Mouse (Mus musculus) embryonic facial prominence, embryonic 10.5 days (tissue): ENCODE data around the gene Rps6ka6. TPM values are rescaled to one million over a fixed set of nuclear protein-coding genes. Genes with fewer than 3 reads are reported as not detected.

Experiments used
- DNase-seq: peaks from one replicate; pipeline ENCODE4 v3.0.0-alpha.2; 2017; ENCODE audit warnings: low spot score
- H3K27ac ChIP-seq: fragments of 300-500 bp; sonication (generic); replicated peaks from 2 replicates; pipeline ENCODE4 v1.5.1; 2016; ENCODE audit warnings: mild to moderate bottlenecking
- H3K27me3 ChIP-seq: fragments of 300-500 bp; sonication (generic); replicated peaks from 2 replicates; pipeline ENCODE4 v1.6.1; 2016; ENCODE audit warnings: low read depth, mild to moderate bottlenecking; ENCODE audit not compliant: poor library complexity, severe bottlenecking
- H3K36me3 ChIP-seq: fragments of 300-500 bp; sonication (generic); replicated peaks from 2 replicates; pipeline ENCODE4 v1.6.1; 2016; ENCODE audit warnings: mild to moderate bottlenecking, moderate library complexity
- H3K4me1 ChIP-seq: fragments of 300-500 bp; sonication (generic); 2 replicates; pipeline ENCODE4 v1.6.1; 2016
- H3K4me3 ChIP-seq: fragments of 300-500 bp; sonication (generic); 2 replicates; pipeline ENCODE4 v1.5.1; 2016; ENCODE audit warnings: mild to moderate bottlenecking, moderate library complexity
- H3K9me3 ChIP-seq: fragments of 300-500 bp; sonication (generic); 2 replicates; pipeline ENCODE4 v1.6.1; 2016; ENCODE audit warnings: mild to moderate bottlenecking
- WGBS: fragments of 180-500 bp; shearing (Covaris S2); methylation state at CpG from one replicate; pipeline ENCODE4 v1.1.7; 2016; 5-methylcytosine and 5-hydroxymethylcytosine counted together
- polyA plus RNA-seq: library from polyadenylated mRNA; unstranded; fragments of >200 nt; fragmentation: Nextera tagmentation; extraction: Ambion mirVana; gene quantifications from 2 replicates; pipeline ENCODE4 v1.2.1, GENCODE M21; 2016

The Rps6ka6 gene
- polyA plus RNA-seq = 95.8 and 103 TPM in 2 replicates

- no peak for DNase-seq
- H3K27ac ChIP-seq = no peak within 1 kb of the TSS
- no peaks in the 10 kb centered on the region for H3K36me3 ChIP-seq
- WGBS = 66% methylated on average over 10 of the region's 10 CpGs
- H3K27me3 ChIP-seq = no peaks in the 10 kb centered on the region
- H3K4me3 ChIP-seq = no peak within 1 kb of the TSS
- H3K9me3 ChIP-seq = no peaks in the 10 kb centered on the region
- H3K4me1 ChIP-seq = no peaks in the 10 kb centered on the region
These were observed at the start of gene Rps6ka6 for GRCm38 (mm10) chrX:111537859-111538258. Gene Rps6ka6 (minus strand): TSS chrX:111537959.

GRCm38 (mm10) chrX:111577044-111577443 is 39.3 kb upstream of the Rps6ka6 start:
- H3K9me3 ChIP-seq = no peaks in the 10 kb centered on the region
- no peak for DNase-seq
- H3K27ac ChIP-seq = no peak overlapping the region
- no peaks in the 10 kb centered on the region for H3K27me3 ChIP-seq
- no peak overlapping the region for H3K4me3 ChIP-seq
- no peaks in the 10 kb centered on the region for H3K4me1 ChIP-seq
- H3K36me3 ChIP-seq = no peaks in the 10 kb centered on the region
- 88% methylated on average over 2 of the region's 2 CpGs for WGBS

GRCm38 (mm10) chrX:111518206-111518605 is 19.6 kb downstream of the Rps6ka6 start:
- Histone ChIP-seq H3K27ac (no peak overlapping the region), H3K4me1 (no peaks in the 10 kb centered on the region), H3K36me3 (no peaks in the 10 kb centered on the region), H3K9me3 (no peaks in the 10 kb centered on the region), H3K4me3 (no peak overlapping the region), H3K27me3 (0 out of 2 replicates have a peak, but pooled peaks cover 4% of the 10 kb centered on the region)
- DNase-seq = no peak
- 88% methylated on average over 1 of the region's 1 CpGs for WGBS

DNA sequence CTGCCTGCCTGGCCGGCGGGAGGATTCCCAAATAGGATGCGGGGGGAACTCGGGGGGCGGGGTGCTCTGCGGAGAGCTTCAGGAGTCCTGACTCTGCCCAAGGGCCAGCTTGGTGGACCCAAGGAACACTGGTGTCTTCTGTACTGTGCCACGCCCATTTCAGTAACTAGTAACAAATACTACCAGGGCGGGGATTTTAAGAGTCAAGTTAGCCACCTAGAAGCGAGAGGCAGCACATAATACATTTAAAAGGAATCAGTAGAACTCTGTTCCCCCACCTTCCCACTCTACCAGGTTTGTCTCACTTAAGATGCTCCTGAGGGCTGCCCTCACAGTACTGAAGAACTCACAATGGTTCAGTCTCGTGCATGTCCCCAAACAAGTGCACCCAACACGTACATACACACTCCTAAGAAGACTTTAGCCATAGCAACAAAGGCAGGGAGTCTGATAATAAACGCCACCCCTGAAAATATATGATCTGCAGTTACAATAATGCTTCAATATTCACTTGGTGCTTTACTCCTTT is 74.1 kb downstream of the Rps6ka6 start:
- Histone ChIP-seq H3K27me3 (peaks cover 5% of the 10 kb centered on the region; the same call in 1 of the 2 replicates), H3K4me3 (peak overlapping the region; percentile 71), H3K9me3 (no peaks in the 10 kb centered on the region), H3K27ac (peak overlapping the region; percentile 91), H3K36me3 (no peaks in the 10 kb centered on the region), H3K4me1 (no peaks in the 10 kb centered on the region)
- WGBS = 17% methylated on average over 12 of the region's 12 CpGs
- DNase-seq = no peak

DNA sequence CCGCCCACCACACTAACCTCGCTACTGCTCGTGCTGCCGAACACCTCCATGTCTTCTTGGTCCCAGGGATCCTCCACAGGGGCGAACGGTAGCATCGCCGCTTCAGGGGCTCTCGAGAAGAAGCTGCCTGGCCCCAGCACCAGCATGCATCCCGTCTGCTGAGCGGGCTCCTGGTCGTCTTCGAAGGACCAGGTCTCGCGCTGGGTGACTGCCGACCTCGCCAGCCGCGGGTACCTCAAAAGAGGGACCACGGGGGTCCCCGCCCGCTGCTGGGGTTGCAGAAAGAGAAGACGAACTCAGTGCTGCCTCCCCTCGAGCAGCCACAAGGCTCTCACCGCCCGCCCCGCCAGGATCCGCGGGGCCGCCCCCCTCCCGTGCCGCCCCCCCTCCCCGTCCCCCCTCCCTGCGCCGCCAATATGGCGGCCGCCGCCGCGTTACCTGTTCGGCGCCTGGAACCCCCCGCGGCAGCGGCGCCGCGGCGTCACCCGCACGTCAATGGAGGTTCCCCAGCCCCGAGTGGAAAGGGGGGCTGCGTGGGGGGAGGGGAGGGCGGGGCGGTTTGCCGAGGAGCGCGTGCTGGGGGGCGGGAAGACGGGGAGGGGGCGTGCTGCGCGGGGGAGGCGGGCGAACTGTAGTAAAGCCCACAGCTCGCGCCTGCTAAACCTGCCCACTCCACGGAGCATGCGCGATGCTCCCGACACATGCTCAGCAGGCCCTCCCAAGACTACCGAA is 74.8 kb downstream of the Rps6ka6 start:
- H3K4me3 ChIP-seq = peak overlapping the region; percentile 71
- 20% methylated on average over 52 of the region's 72 CpGs for WGBS
- peak overlapping the region; percentile 91 for H3K27ac ChIP-seq
- no peaks in the 10 kb centered on the region for H3K9me3 ChIP-seq
- H3K4me1 ChIP-seq = no peaks in the 10 kb centered on the region
- H3K36me3 ChIP-seq = no peaks in the 10 kb centered on the region
- no peaks in the 10 kb centered on the region for H3K27me3 ChIP-seq
- peak; percentile 85 for DNase-seq

DNA sequence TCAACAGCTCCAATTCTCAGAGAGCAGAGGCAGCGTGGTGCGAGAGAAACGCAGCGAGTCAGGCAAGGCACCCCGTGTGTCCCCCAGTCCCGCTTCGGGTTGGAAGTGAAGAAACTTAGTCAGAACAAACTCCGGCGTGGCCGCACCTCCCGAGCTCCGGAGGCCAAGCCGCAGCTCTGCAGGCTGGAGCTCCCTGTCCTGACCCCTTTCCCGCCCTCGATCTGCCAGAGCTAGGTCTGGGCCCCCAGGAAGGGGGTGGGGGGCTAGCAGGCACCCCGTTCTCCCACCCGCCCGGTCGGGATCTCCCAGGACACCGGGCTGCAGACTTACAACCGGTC is 75.3 kb downstream of the Rps6ka6 start:
- Histone ChIP-seq H3K9me3 (no peaks in the 10 kb centered on the region), H3K27me3 (no peaks in the 10 kb centered on the region), H3K27ac (peak overlapping the region; percentile 91), H3K36me3 (no peaks in the 10 kb centered on the region), H3K4me3 (peak overlapping the region; percentile 71), H3K4me1 (no peaks in the 10 kb centered on the region)
- DNase-seq = no peak
- WGBS = 22% methylated on average over 21 of the region's 21 CpGs

- Histone ChIP-seq H3K27ac (peak overlapping the region; percentile 91), H3K4me1 (no peaks in the 10 kb centered on the region), H3K4me3 (peak overlapping the region; percentile 71), H3K9me3 (no peaks in the 10 kb centered on the region), H3K36me3 (no peaks in the 10 kb centered on the region), H3K27me3 (no peaks in the 10 kb centered on the region)
- WGBS = 19% methylated on average over 8 of the region's 8 CpGs
- DNase-seq = peak; percentile 16
These were observed 75.7 kb downstream of the Rps6ka6 start for GRCm38 (mm10) chrX:111462092-111462491.

GRCm38 (mm10) chrX:111460166-111460565 is 77.6 kb downstream of the Rps6ka6 start:
- H3K27ac ChIP-seq = no peak overlapping the region
- H3K36me3 ChIP-seq = no peaks in the 10 kb centered on the region
- no peaks in the 10 kb centered on the region for H3K9me3 ChIP-seq
- H3K4me1 ChIP-seq = no peaks in the 10 kb centered on the region
- peak; percentile 51 for DNase-seq
- H3K27me3 ChIP-seq = no peaks in the 10 kb centered on the region
- no peak overlapping the region for H3K4me3 ChIP-seq

DNA sequence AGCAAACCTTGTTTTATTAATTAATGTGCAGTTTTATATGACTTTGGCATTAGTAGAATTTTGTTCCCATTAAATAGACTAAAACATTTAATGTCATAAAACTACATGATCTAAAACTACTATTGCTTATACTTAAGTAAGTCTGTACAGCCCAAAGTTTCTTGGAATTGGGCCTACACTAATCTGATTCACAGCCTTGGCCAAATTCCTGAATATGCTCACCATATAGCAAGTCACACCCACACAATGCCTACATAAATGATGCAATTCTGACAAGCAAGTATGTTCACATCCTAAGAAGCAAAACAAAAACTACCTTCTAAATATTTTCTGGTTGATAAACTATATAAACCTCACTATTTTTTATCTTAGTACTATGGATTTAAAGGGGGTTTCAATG is 101.2 kb downstream of the Rps6ka6 start:
- H3K4me1 ChIP-seq = no peaks in the 10 kb centered on the region
- no peak for DNase-seq
- no peak overlapping the region for H3K4me3 ChIP-seq
- H3K27me3 ChIP-seq = no peaks in the 10 kb centered on the region
- no peaks in the 10 kb centered on the region for H3K9me3 ChIP-seq
- H3K36me3 ChIP-seq = 0 out of 2 replicates have a peak, but pooled peaks cover 5% of the 10 kb centered on the region
- no peak overlapping the region for H3K27ac ChIP-seq

- Histone ChIP-seq H3K4me1 (no peaks in the 10 kb centered on the region), H3K4me3 (no peak overlapping the region), H3K9me3 (no peaks in the 10 kb centered on the region), H3K27ac (no peak overlapping the region), H3K27me3 (no peaks in the 10 kb centered on the region), H3K36me3 (no peaks in the 10 kb centered on the region; the same call in 1 of the 2 replicates)
- 91% methylated on average over 4 of the region's 4 CpGs for WGBS
- DNase-seq = no peak
These were observed 123.0 kb downstream of the Rps6ka6 start for GRCm38 (mm10) chrX:111414775-111415174.

DNA sequence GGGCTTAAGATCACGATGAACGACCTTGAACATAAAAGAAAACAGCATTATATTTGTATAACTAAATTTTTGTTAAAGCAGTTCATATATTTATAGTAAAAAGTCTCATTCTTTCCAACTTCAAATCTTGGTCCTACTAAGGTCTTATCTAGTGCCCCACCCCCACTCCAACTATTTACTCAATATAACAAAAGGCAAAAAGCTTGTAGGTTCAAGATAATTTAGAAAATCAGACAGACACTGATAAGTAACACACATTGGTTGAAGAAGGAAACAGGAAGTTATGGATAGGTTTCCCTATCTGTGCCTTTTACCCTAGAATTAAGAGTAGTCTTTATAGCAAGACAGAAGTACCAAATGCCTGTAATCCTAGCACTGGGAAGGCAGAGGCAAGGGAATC is 132.9 kb downstream of the Rps6ka6 start:
- Histone ChIP-seq H3K27ac (no peak overlapping the region), H3K9me3 (no peaks in the 10 kb centered on the region), H3K4me1 (no peaks in the 10 kb centered on the region), H3K27me3 (no peaks in the 10 kb centered on the region), H3K36me3 (no peaks in the 10 kb centered on the region; the same call in 1 of the 2 replicates), H3K4me3 (no peak overlapping the region)
- DNase-seq = no peak
- 86% methylated on average over 2 of the region's 2 CpGs for WGBS

DNA sequence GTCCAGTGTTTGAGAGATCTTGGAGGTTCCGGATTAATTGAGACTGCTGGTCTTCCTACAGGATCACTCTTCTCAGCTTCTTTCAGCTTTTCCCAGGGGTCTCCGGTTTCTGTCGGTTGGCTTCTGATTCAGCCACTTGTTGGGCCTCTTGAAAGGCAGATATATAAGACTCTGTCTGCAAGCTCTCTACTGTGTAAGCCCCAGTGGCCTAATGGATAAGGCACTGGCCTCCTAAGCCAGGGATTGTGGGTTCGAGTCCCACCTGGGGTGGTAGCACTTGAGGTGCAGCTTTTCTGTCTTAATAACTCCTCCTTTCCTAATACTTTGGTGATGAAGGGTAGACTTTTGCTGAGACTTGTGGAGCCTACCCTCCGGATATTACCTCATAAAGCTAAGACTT is 160.7 kb downstream of the Rps6ka6 start:
- H3K9me3 ChIP-seq = no peaks in the 10 kb centered on the region
- no peaks in the 10 kb centered on the region for H3K36me3 ChIP-seq
- no peak overlapping the region for H3K4me3 ChIP-seq
- DNase-seq = no peak
- 76% methylated on average over 5 of the region's 5 CpGs for WGBS
- H3K4me1 ChIP-seq = no peaks in the 10 kb centered on the region
- H3K27ac ChIP-seq = no peak overlapping the region
- no peaks in the 10 kb centered on the region for H3K27me3 ChIP-seq

DNA sequence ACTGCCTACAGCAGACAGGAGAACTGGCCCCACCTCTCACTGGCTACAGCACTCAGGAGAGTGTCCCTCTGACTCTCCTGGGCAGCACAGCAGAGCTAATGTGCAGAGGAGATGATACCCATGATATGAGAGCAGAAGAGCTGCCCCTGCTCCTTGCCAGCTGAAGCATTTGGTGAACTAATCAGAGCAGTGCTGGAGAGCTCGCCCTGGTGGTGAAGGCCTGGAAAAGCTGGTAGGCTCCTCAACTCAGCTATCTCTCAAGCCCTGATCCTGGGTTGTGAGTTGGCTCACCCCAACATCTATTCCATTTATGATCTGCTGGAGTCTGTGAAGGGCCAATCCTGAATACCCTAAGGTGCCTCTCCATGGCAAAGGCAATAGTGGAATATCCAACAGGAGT is 163.6 kb downstream of the Rps6ka6 start:
- no peak overlapping the region for H3K4me3 ChIP-seq
- no peaks in the 10 kb centered on the region for H3K9me3 ChIP-seq
- WGBS = 28% methylated on average over 1 of the region's 1 CpGs

More for the DNA sequence above, 163.6 kb downstream of the Rps6ka6 start:
- no peak for DNase-seq
- no peak overlapping the region for H3K27ac ChIP-seq
- no peaks in the 10 kb centered on the region for H3K4me1 ChIP-seq
- H3K27me3 ChIP-seq = no peaks in the 10 kb centered on the region
- H3K36me3 ChIP-seq = no peaks in the 10 kb centered on the region
